Mouse (Mus musculus): ENCODE results near the gene Ccnd3. TPM values are rescaled to one million over a fixed set of nuclear protein-coding genes. Genes with fewer than 3 reads are reported as not detected.
A peak's percentile ranks its signal among the peaks of the same experiment; 100 is the strongest.

Gene Ccnd3
- total and polyA plus RNA-seq, 2 experiments from 2014 or later = 42.6 to 54.0 TPM

DNA sequence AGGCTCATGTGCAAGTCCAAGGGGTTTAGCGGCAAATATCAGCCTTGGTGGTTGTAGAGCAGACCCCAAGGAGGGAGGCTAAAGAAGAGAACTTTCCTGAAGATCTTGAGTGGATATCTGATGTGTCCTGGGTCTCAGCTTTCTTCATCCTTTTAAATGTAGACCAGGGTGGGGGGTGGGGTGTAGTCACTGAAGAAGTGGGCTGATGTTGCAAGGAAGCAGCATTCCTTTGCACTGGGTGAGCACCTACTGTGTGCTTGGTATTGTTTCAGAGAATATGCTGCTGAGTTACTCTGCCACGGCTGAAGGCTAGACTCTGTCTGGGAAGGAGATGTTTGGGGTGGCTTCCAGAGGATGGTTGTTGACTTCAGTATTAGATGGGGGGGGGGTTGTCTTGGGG, 715 bp downstream of the Ccnd3 start:
- Histone ChIP-seq H3K4me1 (ENCODE audit: insufficient read depth) (peaks cover 11% of the 10 kb centered on the region), H3K27me3 (ENCODE audit: insufficient read depth, low read length) (no peaks in the 10 kb centered on the region), H3K9ac (no peak overlapping the region), H3K4me2 (ENCODE audit: low read depth) (peak overlapping the region; percentile 49), H3K4me3 (ENCODE audit: low read depth, low read length) (no peak overlapping the region), H3K9me3 (ENCODE audit: low read length) (no peaks in the 10 kb centered on the region), H3K27ac (ENCODE audit: low read depth, low read length) (no peak overlapping the region), H3K36me3 (ENCODE audit: insufficient read depth) (no peaks in the 10 kb centered on the region)
- no peak for TF ChIP-seq CTCF (IDR thresholded peaks at IDR 0.05; ENCODE audit: low read depth)
- DNase-seq (no peak), ATAC-seq (no peak)
- WGBS = 64% methylated on average over 2 of the region's 2 CpGs

DNA sequence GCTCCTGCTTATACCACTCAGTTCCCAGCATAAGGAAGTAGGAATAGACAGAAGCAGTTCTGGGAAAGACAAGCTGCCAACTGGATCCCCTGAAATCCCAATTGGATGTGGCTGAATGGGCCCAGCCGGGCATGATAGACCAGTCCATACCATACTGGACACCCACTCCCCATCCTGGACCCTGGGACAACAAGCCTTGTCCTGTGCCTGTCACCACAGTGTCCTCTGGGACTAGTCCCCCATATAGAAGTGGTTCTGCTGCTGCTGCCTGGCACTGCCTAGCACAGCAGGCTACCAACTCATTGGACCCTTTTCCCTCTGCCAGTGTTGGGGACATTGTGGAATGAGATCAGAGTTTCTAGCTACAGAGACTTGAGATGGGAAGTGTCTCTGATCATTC, 1.2 kb downstream of the Ccnd3 start:
- no peak for DNase-seq
- no peak overlapping the region for H3K9ac ChIP-seq
- H3K4me3 ChIP-seq (ENCODE audit: low read depth, low read length) = no peak overlapping the region
- no peak for ATAC-seq
- no peak for TF ChIP-seq CTCF (IDR thresholded peaks at IDR 0.05; ENCODE audit: low read depth)
- no peaks in the 10 kb centered on the region for H3K27me3 ChIP-seq (ENCODE audit: insufficient read depth, low read length)
- H3K9me3 ChIP-seq (ENCODE audit: low read length) = no peaks in the 10 kb centered on the region
- H3K4me2 ChIP-seq (ENCODE audit: low read depth) = no peak overlapping the region
- H3K36me3 ChIP-seq (ENCODE audit: insufficient read depth) = no peaks in the 10 kb centered on the region
- WGBS = 85% methylated on average over 1 of the region's 1 CpGs
- no peak overlapping the region for H3K27ac ChIP-seq (ENCODE audit: low read depth, low read length)
- H3K4me1 ChIP-seq (ENCODE audit: insufficient read depth) = peaks cover 11% of the 10 kb centered on the region

DNA sequence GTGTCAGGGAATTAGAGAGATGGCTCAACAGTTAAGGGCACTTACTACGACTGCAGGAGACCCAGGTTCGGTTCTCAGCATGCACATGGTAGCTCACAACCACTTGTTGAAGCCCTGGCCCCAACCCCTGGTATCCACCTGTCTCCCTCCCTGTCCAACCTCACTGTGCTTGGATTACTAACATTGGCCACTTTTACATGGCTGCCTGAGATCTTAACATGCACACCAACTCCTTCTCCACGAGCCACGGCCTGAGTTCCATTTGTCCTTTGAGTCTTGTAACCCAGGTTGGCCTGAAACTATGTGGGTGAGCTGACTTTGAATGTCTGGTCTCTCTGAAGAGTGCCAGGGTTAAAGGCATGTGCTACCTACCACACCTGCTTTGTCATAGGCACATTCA, 1.8 kb downstream of the Ccnd3 start:
- ATAC-seq = no peak
- Histone ChIP-seq H3K9me3 (ENCODE audit: low read length) (no peaks in the 10 kb centered on the region), H3K36me3 (ENCODE audit: insufficient read depth) (no peaks in the 10 kb centered on the region), H3K4me2 (ENCODE audit: low read depth) (no peak overlapping the region), H3K27me3 (ENCODE audit: insufficient read depth, low read length) (no peaks in the 10 kb centered on the region), H3K4me3 (ENCODE audit: low read depth, low read length) (no peak overlapping the region), H3K9ac (no peak overlapping the region), H3K27ac (ENCODE audit: low read depth, low read length) (no peak overlapping the region), H3K4me1 (ENCODE audit: insufficient read depth) (0 out of 2 replicates have a peak, but pooled peaks cover 5% of the 10 kb centered on the region)
- no peak for DNase-seq
- TF ChIP-seq CTCF (IDR thresholded peaks at IDR 0.05; ENCODE audit: low read depth) = no peak
- 96% methylated on average over 4 of the region's 4 CpGs for WGBS

DNA sequence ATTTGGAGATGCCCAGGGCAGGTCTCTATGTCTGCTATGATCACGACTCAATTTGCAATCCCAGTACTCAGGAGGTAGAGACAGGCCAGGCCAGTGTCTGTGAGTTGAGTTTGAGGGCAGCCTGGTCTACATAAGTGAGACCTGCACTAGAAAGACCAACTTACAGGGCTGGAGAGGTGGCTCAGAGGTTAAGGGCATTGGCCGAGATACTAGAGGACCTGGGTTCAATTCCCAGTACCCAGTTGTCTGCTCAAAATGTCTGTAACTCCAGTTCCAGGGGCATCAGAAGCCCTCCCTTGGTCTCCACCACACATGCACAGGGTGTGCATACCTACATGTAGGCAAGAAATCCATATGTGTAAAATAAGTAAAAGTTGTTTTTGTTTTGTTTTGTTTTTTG, 2.7 kb downstream of the Ccnd3 start:
- Histone ChIP-seq H3K4me2 (ENCODE audit: low read depth) (no peak overlapping the region), H3K27me3 (ENCODE audit: insufficient read depth, low read length) (no peaks in the 10 kb centered on the region), H3K4me3 (ENCODE audit: low read depth, low read length) (no peak overlapping the region), H3K4me1 (ENCODE audit: insufficient read depth) (0 out of 2 replicates have a peak, but pooled peaks cover 5% of the 10 kb centered on the region), H3K27ac (ENCODE audit: low read depth, low read length) (no peak overlapping the region), H3K9me3 (ENCODE audit: low read length) (no peaks in the 10 kb centered on the region), H3K9ac (no peak overlapping the region), H3K36me3 (ENCODE audit: insufficient read depth) (no peaks in the 10 kb centered on the region)
- no peak for DNase-seq
- TF ChIP-seq CTCF (IDR thresholded peaks at IDR 0.05; ENCODE audit: low read depth) = no peak
- WGBS = 83% methylated on average over 2 of the region's 2 CpGs
- ATAC-seq = no peak

DNA sequence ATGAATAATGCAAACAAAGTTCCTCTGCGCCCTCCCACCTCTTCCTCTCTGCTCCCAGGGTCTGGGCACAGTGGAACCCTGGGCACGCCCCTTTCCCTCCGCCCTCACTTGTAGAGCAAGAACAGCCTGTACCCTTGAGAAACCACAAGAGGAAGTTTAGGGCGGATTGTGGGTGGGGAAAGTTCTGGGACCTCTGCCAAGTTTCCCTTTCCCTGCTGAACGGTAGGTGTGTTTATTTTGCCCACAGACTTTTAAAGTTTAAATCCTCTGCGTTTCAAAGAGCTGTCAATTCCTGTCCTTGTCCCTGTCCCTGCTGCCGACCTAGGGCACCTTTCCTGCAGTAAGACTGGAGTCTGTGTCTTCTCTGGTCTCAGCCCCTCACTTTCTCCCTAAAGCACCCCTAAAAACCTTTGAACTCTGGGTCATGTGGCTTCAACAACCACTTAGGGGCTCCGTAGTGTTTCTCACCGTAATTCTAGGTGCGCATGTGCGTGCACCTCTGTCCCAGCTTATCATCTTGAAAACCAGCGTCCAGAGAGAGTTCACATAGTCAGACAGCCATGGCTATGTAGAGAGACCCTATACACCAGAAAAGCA, 3.3 kb downstream of the Ccnd3 start:
- 45% methylated on average over 12 of the region's 12 CpGs for WGBS
- no peak overlapping the region for H3K4me3 ChIP-seq (ENCODE audit: low read depth, low read length)
- DNase-seq = peak; percentile 30
- no peaks in the 10 kb centered on the region for H3K9me3 ChIP-seq (ENCODE audit: low read length)
- H3K4me1 ChIP-seq (ENCODE audit: insufficient read depth) = 0 out of 2 replicates have a peak, but pooled peaks cover 5% of the 10 kb centered on the region
- peak overlapping the region; percentile 36; the same call in 1 of the 2 replicates for H3K27ac ChIP-seq (ENCODE audit: low read depth, low read length)
- TF ChIP-seq CTCF (IDR thresholded peaks at IDR 0.05; ENCODE audit: low read depth) = no peak
- H3K4me2 ChIP-seq (ENCODE audit: low read depth) = no peak overlapping the region
- H3K27me3 ChIP-seq (ENCODE audit: insufficient read depth, low read length) = no peaks in the 10 kb centered on the region
- no peak for ATAC-seq
- H3K36me3 ChIP-seq (ENCODE audit: insufficient read depth) = no peaks in the 10 kb centered on the region
- no peak overlapping the region for H3K9ac ChIP-seq

DNA sequence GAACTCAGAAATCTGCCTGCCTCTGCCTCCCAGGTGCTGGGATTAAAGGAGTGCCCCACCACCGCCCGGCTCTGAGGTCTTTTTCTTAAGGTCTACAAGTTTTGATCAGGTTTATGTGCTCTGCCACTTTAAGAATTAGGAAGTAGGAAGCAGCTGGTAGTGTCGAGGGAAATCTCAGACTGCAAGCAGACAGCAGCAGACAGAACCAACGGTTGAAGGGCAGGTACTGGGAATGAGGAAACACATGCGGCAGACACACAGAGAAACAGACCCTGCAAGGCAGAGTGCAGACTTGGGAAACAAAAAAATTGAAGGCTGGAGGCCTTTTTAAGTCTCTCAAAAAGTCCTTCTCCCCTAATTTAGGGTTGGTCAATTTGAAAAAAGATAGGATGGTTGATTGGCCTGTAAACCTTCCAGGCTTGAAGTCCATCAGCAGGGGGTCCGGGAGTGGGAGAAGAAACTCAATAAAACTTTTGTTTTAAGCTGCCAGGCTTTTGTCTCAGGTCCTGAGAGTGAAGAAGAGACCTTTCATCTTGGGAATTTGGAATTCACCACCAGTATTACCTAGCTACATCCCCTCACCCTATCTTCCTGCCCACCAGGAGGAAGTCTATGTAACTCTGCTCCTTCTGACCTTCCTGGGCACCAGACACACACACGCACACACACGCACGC, 4.3 kb downstream of the Ccnd3 start:
- no peaks in the 10 kb centered on the region for H3K9me3 ChIP-seq (ENCODE audit: low read length)
- ATAC-seq (no peak), DNase-seq (no peak)
- TF ChIP-seq CTCF (IDR thresholded peaks at IDR 0.05; ENCODE audit: low read depth) = no peak
- H3K36me3 ChIP-seq (ENCODE audit: insufficient read depth) = no peaks in the 10 kb centered on the region
- WGBS = 58% methylated on average over 9 of the region's 9 CpGs
- H3K4me1 ChIP-seq (ENCODE audit: insufficient read depth) = 0 out of 2 replicates have a peak, but pooled peaks cover 5% of the 10 kb centered on the region
- H3K9ac ChIP-seq = no peak overlapping the region
- H3K4me3 ChIP-seq (ENCODE audit: low read depth, low read length) = no peak overlapping the region
- H3K27me3 ChIP-seq (ENCODE audit: insufficient read depth, low read length) = no peaks in the 10 kb centered on the region
- no peak overlapping the region for H3K27ac ChIP-seq (ENCODE audit: low read depth, low read length)
- H3K4me2 ChIP-seq (ENCODE audit: low read depth) = no peak overlapping the region
